Mouse (Mus musculus): ENCODE measurements around the gene Fam217a. TPM values are rescaled to one million over a fixed set of nuclear protein-coding genes. Genes with fewer than 3 reads are reported as not detected.
A peak's percentile ranks its signal among the peaks of the same experiment; 100 is the strongest.
"Not testable (repeated sequence)": the region's sequence is repeated elsewhere in the genome, so short reads cannot be mapped to it uniquely, and the experiment has no call there.

Gene Fam217a
- polyA plus RNA-seq, 1 experiment = 2.7 TPM

- Histone ChIP-seq H3K4me3 (ENCODE audit: insufficient read depth, low read depth, low read length) (peak overlapping the region; percentile 56), H3K4me1 (ENCODE audit: control insufficient read depth, insufficient read depth, insufficient read length, low read length) (0 out of 2 replicates have a peak, but pooled peaks cover 3% of the 10 kb centered on the region), H3K27ac (replicated peaks; ENCODE audit: low read depth, low read length) (no peak overlapping the region)
Observed at GRCm38 (mm10) chr13:34916520-34917167, 7.5 kb downstream of the Fam217a start.

GRCm38 (mm10) chr13:34914614-34915013 is 9.5 kb downstream of the Fam217a start:
- Histone ChIP-seq H3K27ac (replicated peaks; ENCODE audit: low read depth, low read length) (no peak overlapping the region), H3K4me3 (ENCODE audit: insufficient read depth, low read depth, low read length) (no peak overlapping the region), H3K4me1 (ENCODE audit: control insufficient read depth, insufficient read depth, insufficient read length, low read length) (0 out of 2 replicates have a peak, but pooled peaks cover 3% of the 10 kb centered on the region)

GRCm38 (mm10) chr13:34892871-34893270 is 31.2 kb downstream of the Fam217a start:
- Histone ChIP-seq H3K4me3 (ENCODE audit: insufficient read depth, low read depth, low read length) (no peak overlapping the region), H3K4me1 (ENCODE audit: control insufficient read depth, insufficient read depth, insufficient read length, low read length) (no peaks in the 10 kb centered on the region), H3K27ac (replicated peaks; ENCODE audit: low read depth, low read length) (no peak overlapping the region)

DNA sequence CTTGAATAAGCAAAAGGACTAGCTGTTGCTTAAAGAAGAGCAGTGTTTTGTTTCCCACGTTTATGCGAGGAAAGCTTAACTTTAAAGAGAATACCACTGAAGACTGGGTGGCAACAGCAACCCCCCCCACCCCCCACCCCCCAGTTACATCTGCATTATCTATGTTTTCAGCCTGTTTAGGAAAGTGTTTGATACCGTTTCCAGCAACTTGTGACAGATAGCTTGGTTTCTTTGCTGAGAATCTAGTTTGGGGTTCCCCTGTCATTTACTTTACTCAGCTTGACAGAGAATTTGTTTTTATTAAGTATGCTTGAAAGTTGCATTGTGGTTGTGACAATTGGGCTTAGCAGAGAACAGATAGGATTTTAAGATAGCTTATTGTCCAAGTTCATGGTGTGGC is 47.6 kb downstream of the Fam217a start:
- H3K4me3 ChIP-seq (ENCODE audit: insufficient read depth, low read depth, low read length) = peak overlapping the region; percentile 87
- H3K4me1 ChIP-seq (ENCODE audit: control insufficient read depth, insufficient read depth, insufficient read length, low read length) = peaks cover 5% of the 10 kb centered on the region; the same call in 1 of the 2 replicates
- no peak overlapping the region for H3K27ac ChIP-seq (replicated peaks; ENCODE audit: low read depth, low read length)

GRCm38 (mm10) chr13:34875741-34876445 is 48.2 kb downstream of the Fam217a start:
- Histone ChIP-seq H3K4me1 (ENCODE audit: control insufficient read depth, insufficient read depth, insufficient read length, low read length) (peaks cover 5% of the 10 kb centered on the region; the same call in 1 of the 2 replicates), H3K4me3 (ENCODE audit: insufficient read depth, low read depth, low read length) (peak overlapping the region; percentile 87), H3K27ac (replicated peaks; ENCODE audit: low read depth, low read length) (peak overlapping the region; percentile 82)

- peaks cover 5% of the 10 kb centered on the region; the same call in 1 of the 2 replicates for H3K4me1 ChIP-seq (ENCODE audit: control insufficient read depth, insufficient read depth, insufficient read length, low read length)
Observed at GRCm38 (mm10) chr13:34875166-34875710, 48.9 kb downstream of the Fam217a start, which contains the start of gene Prpf4b. Gene Prpf4b (plus strand): TSS chr13:34875302.

DNA sequence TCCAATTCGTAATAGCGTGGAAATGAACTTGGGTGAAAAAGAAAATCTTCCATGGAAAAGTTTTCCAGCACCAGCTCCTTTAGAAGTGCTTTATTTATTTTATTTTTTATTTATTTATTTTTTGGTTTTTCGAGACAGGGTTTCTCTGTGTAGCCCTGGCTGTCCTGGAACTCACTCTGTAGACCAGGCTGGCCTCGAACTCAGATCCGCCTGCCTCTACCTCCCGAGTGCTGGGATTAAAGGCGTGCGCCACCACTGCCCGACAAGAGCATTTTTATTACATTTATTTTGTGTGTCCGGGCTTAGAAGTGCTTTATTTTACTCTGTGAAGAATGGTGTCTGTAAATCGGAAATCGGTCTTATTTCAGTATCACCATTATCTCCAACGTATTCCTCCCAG is 49.4 kb downstream of the Fam217a start:
- H3K4me1 ChIP-seq (ENCODE audit: control insufficient read depth, insufficient read depth, insufficient read length, low read length) = not testable (repeated sequence)
- Histone ChIP-seq H3K4me3 (ENCODE audit: insufficient read depth, low read depth, low read length) (peak overlapping the region; percentile 87), H3K27ac (replicated peaks; ENCODE audit: low read depth, low read length) (peak overlapping the region; percentile 92)

More at GRCm38 (mm10) chr13:34875166-34875710, 48.9 kb downstream of the Fam217a start, which contains the start of gene Prpf4b:
- Histone ChIP-seq H3K4me3 (ENCODE audit: insufficient read depth, low read depth, low read length) (peak within 1 kb of the TSS; percentile 87), H3K27ac (replicated peaks; ENCODE audit: low read depth, low read length) (peak within 1 kb of the TSS; percentile 92)

- Histone ChIP-seq H3K4me3 (ENCODE audit: insufficient read depth, low read depth, low read length) (peak overlapping the region; percentile 72), H3K4me1 (ENCODE audit: control insufficient read depth, insufficient read depth, insufficient read length, low read length) (peaks cover 5% of the 10 kb centered on the region; the same call in 1 of the 2 replicates), H3K27ac (replicated peaks; ENCODE audit: low read depth, low read length) (peak overlapping the region; percentile 77)
Observed at GRCm38 (mm10) chr13:34873801-34874681, 50.1 kb downstream of the Fam217a start.

GRCm38 (mm10) chr13:34864420-34865169 is 59.5 kb downstream of the Fam217a start:
- Histone ChIP-seq H3K4me3 (ENCODE audit: insufficient read depth, low read depth, low read length) (no peak overlapping the region), H3K4me1 (ENCODE audit: control insufficient read depth, insufficient read depth, insufficient read length, low read length) (no peaks in the 10 kb centered on the region), H3K27ac (replicated peaks; ENCODE audit: low read depth, low read length) (no peak overlapping the region)

- not testable (repeated sequence) for H3K27ac ChIP-seq (replicated peaks; ENCODE audit: low read depth, low read length); H3K4me3 ChIP-seq (ENCODE audit: insufficient read depth, low read depth, low read length); H3K4me1 ChIP-seq (ENCODE audit: control insufficient read depth, insufficient read depth, insufficient read length, low read length)
Observed at GRCm38 (mm10) chr13:34861166-34861565, 62.9 kb downstream of the Fam217a start.

Other genes starting within 250 kb of the Fam217a start
- gene Fam50b, start 189.5 kb downstream of the Fam217a start, polyA plus RNA-seq (2012; ENCODE audit: insufficient read depth, insufficient read length, missing spikeins) = not detected in 2 replicates
- gene Prpf4b, start 49.0 kb downstream of the Fam217a start, polyA plus RNA-seq (2012; ENCODE audit: insufficient read depth, insufficient read length, missing spikeins) = 43.7 and 44.8 TPM in 2 replicates
- not detected in 2 replicates for gene 4933417A18Rik, start 99 bp upstream of the Fam217a start, polyA plus RNA-seq (2012; ENCODE audit: insufficient read depth, insufficient read length, missing spikeins)
- gene Eci3, start 39.5 kb upstream of the Fam217a start, polyA plus RNA-seq (2012; ENCODE audit: insufficient read depth, insufficient read length, missing spikeins) = 27.8 and 29.8 TPM in 2 replicates
- gene Eci2, start 102.8 kb upstream of the Fam217a start, polyA plus RNA-seq (2012; ENCODE audit: insufficient read depth, insufficient read length, missing spikeins) = 255 and 275 TPM in 2 replicates

Data from brown adipose tissue, adult 24 weeks (tissue).